Mouse (Mus musculus): ENCODE measurements around the gene Ptprs.

DNA sequence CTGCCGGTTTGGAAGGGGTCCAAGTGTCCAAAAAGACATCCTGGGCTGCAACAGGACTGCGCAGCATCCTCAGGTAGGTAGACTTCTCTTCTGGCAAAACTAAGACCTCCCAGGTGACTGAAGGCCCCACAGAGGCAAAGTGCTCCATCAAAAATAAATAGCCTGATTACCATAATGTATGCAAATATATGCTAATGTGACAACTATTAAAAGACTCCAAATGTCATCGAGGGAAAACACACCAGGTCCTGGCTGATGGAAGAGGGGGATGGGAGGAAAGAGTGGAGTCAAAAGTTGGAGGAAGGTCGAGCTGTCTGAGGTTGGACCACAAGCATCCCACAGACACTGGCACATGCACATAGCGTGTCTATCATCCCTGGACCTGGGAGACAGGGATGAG is 22.9 kb upstream of the Ptprs start:
- TF ChIP-seq ZNF384 (IDR thresholded peaks at IDR 0.05; ENCODE audit: low read depth, low read length) (no peak), TCF12 (IDR thresholded peaks at IDR 0.05; ENCODE audit: low read depth, low read length) (no peak), SMC3 (IDR thresholded peaks at IDR 0.05; ENCODE audit: low read depth, low read length) (no peak), TAL1 (IDR thresholded peaks at IDR 0.05; ENCODE audit: low read length) (no peak), EP300 (IDR thresholded peaks at IDR 0.05; ENCODE audit: low read depth in 1 of 2, low read length in 2 of 2) (no peak)
